Mouse (Mus musculus) lung, adult 2 months (tissue): ENCODE measurements at regions not wholly inside any gene's neighbourhood (a gene's known extent, or its start where the extent isn't known, plus 50 kb on each side); places are given as distances from the start of the nearest gene placed in this dataset.

Experiments
- CTCF ChIP-seq: fragments of 200-500 bp; IDR thresholded peaks from 2 replicates; pipeline ENCODE4 v1.5.1; 2011; ENCODE audit warnings: mild to moderate bottlenecking, low read length, control low read depth; ENCODE audit not compliant: insufficient read depth
- POLR2A ChIP-seq: fragments of 200-500 bp; IDR thresholded peaks from 2 replicates; pipeline ENCODE4 v1.6.1; 2011; ENCODE audit warnings: low read depth, mild to moderate bottlenecking, control low read depth, low read length, borderline replicate concordance; ENCODE audit errors: extremely low read depth

DNA sequence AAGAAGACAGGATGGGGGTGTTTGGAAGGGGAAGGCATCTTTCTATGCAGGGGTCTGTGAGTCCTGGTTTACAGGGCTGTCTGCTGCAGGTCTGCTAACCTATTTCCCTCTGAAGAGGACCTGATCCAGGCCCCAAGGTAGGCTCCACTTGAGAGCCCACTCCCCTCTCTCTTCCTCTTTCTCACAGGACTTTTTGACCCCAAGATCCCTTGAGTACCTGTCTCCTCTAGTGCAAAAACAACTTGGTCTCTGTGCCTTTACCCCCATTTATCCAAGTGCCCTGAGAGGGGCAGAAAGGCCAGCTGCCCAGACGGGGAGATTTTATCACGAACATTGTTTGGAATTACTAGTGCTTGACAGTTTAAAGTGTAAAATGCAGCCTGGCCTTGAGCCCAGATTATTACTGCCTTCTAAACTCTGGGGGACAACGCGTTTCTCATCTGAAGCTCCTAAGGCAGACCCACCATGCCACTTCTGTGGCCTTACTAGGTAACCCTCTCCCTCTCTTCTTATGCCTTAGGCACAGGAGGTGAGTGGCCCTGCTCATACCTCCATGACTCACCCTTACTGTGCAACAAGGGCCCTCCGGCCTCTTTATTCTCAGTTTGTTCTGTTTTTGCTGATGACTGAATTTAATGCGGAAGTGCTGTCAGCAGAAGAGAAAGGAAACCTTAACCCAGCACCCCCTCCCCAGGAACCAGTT lies 117.8 kb downstream of the Tomm20 start:
- TF ChIP-seq CTCF (no peak), POLR2A (0 out of 2 replicates have a peak, but pooled peaks have one; percentile 8)
